Mouse (Mus musculus): ENCODE data around the gene Krtap5-5. TPM values are rescaled to one million over a fixed set of nuclear protein-coding genes. Genes with fewer than 3 reads are reported as not detected.

Gene Krtap5-5
- polyA plus RNA-seq, 1 experiment from 2014 or later: not detected

Other genes starting within 250 kb of the Krtap5-5 start
- gene Mob2, start 168.9 kb downstream of the Krtap5-5 start, polyA plus RNA-seq (2015; fragmentation: Nextera tagmentation; extraction: Ambion mirVana): 73.9 and 75.9 TPM in 2 replicates
- 6.4 TPM in 2 replicates for gene Dusp8, start 134.1 kb downstream of the Krtap5-5 start, polyA plus RNA-seq (2015; fragmentation: Nextera tagmentation; extraction: Ambion mirVana)
- not detected in 2 replicates for gene Gm45618, start 109.2 kb downstream of the Krtap5-5 start, polyA plus RNA-seq (2015; fragmentation: Nextera tagmentation; extraction: Ambion mirVana)
- gene Gm39115, start 93.9 kb downstream of the Krtap5-5 start, polyA plus RNA-seq (2015; fragmentation: Nextera tagmentation; extraction: Ambion mirVana): not detected in 2 replicates
- gene Gm45337, start 85.4 kb downstream of the Krtap5-5 start, polyA plus RNA-seq (2015; fragmentation: Nextera tagmentation; extraction: Ambion mirVana): not detected in 2 replicates
- gene Gm29735, start 72.9 kb downstream of the Krtap5-5 start, polyA plus RNA-seq (2015; fragmentation: Nextera tagmentation; extraction: Ambion mirVana): not detected in 2 replicates
- gene Gm4553, start 64.2 kb downstream of the Krtap5-5 start, polyA plus RNA-seq (2015; fragmentation: Nextera tagmentation; extraction: Ambion mirVana): not detected in 2 replicates
- gene Krtap5-2, start 54.0 kb downstream of the Krtap5-5 start, polyA plus RNA-seq (2015; fragmentation: Nextera tagmentation; extraction: Ambion mirVana): not detected in 2 replicates
- not detected in 2 replicates for gene Gm10153, start 39.6 kb downstream of the Krtap5-5 start, polyA plus RNA-seq (2015; fragmentation: Nextera tagmentation; extraction: Ambion mirVana)
- gene Krtap5-3, start 28.6 kb downstream of the Krtap5-5 start, polyA plus RNA-seq (2015; fragmentation: Nextera tagmentation; extraction: Ambion mirVana): not detected in 2 replicates
- gene Gm7579, start 18.1 kb downstream of the Krtap5-5 start, polyA plus RNA-seq (2015; fragmentation: Nextera tagmentation; extraction: Ambion mirVana): not detected in 2 replicates
- gene Gm40460, start 11.1 kb upstream of the Krtap5-5 start, polyA plus RNA-seq (2015; fragmentation: Nextera tagmentation; extraction: Ambion mirVana): not detected in 2 replicates
- gene Gm2431, start 28.4 kb upstream of the Krtap5-5 start, polyA plus RNA-seq (2015; fragmentation: Nextera tagmentation; extraction: Ambion mirVana): not detected in 2 replicates
- not detected in 2 replicates for gene Gm4559, start 44.4 kb upstream of the Krtap5-5 start, polyA plus RNA-seq (2015; fragmentation: Nextera tagmentation; extraction: Ambion mirVana)
- not detected in 2 replicates for gene Krtap5-1, start 67.1 kb upstream of the Krtap5-5 start, polyA plus RNA-seq (2015; fragmentation: Nextera tagmentation; extraction: Ambion mirVana)
- gene Krtap5-4, start 73.6 kb upstream of the Krtap5-5 start, polyA plus RNA-seq (2015; fragmentation: Nextera tagmentation; extraction: Ambion mirVana): not detected in 2 replicates
- 3.7 and 5.2 TPM in 2 replicates for gene Ifitm10, start 143.8 kb upstream of the Krtap5-5 start, polyA plus RNA-seq (2015; fragmentation: Nextera tagmentation; extraction: Ambion mirVana)
- gene Gm49369, start 152.7 kb upstream of the Krtap5-5 start, polyA plus RNA-seq (2015; fragmentation: Nextera tagmentation; extraction: Ambion mirVana): 0.96 TPM in 1 of 2 replicates, not detected in the other
- gene Ctsd, start 158.1 kb upstream of the Krtap5-5 start, polyA plus RNA-seq (2015; fragmentation: Nextera tagmentation; extraction: Ambion mirVana): 451 and 599 TPM in 2 replicates
- gene Syt8, start 204.9 kb upstream of the Krtap5-5 start, polyA plus RNA-seq (2015; fragmentation: Nextera tagmentation; extraction: Ambion mirVana): 31.1 and 50.1 TPM in 2 replicates
- 20.2 and 217 TPM in 2 replicates for gene Tnni2, start 211.8 kb upstream of the Krtap5-5 start, polyA plus RNA-seq (2015; fragmentation: Nextera tagmentation; extraction: Ambion mirVana)
- 216 and 235 TPM in 2 replicates for gene Lsp1, start 230.8 kb upstream of the Krtap5-5 start, polyA plus RNA-seq (2015; fragmentation: Nextera tagmentation; extraction: Ambion mirVana)

All from stomach, embryonic 16.5 days (tissue).